Mouse (Mus musculus): ENCODE results near the gene Olfr126. TPM values are rescaled to one million over a fixed set of nuclear protein-coding genes. Genes with fewer than 3 reads are reported as not detected.

The Olfr126 gene
- total RNA-seq (2012; rRNA removed): not detected in 2 replicates
- not detected in 2 replicates for total RNA-seq (2014; rRNA removed)
- polyA plus RNA-seq (2012; ENCODE audit: insufficient read length, low read depth): not detected in 2 replicates

- no peak for DNase-seq (ENCODE audit: extremely low read depth)
- H3K27me3 ChIP-seq (replicated peaks): no peaks in the 10 kb centered on the region
- no peak for TF ChIP-seq SIN3A (IDR thresholded peaks at IDR 0.05; ENCODE audit: low read length)
- no peak for TF ChIP-seq MXI1 (IDR thresholded peaks at IDR 0.05; ENCODE audit: low read depth, low read length)
- no peak for TF ChIP-seq TCF12 (IDR thresholded peaks at IDR 0.05; ENCODE audit: low read depth, low read length)
- no peak for TF ChIP-seq HCFC1 (IDR thresholded peaks at IDR 0.05; ENCODE audit: low read depth, low read length)
- TF ChIP-seq JUN (IDR thresholded peaks at IDR 0.05; ENCODE audit: insufficient read depth, low read depth, low read length): no peak
- TF ChIP-seq USF1 (IDR thresholded peaks at IDR 0.05; ENCODE audit: low read depth, low read length): no peak
- TF ChIP-seq CHD1 (IDR thresholded peaks at IDR 0.05; ENCODE audit: low read depth, low read length): no peak
- no peak for TF ChIP-seq MAX (IDR thresholded peaks at IDR 0.05; ENCODE audit: low read length)
- no peak for TF ChIP-seq JUND (conservative IDR thresholded peaks at IDR 0.05; ENCODE audit: low read depth, low read length)
- no peak for TF ChIP-seq CTCF (conservative IDR thresholded peaks at IDR 0.05 in 1 of 2, IDR thresholded peaks at IDR 0.05 in 1 of 2; ENCODE audit: low read depth in 2 of 2, low read length in 2 of 2)
- no peak for TF ChIP-seq CHD2 (IDR thresholded peaks at IDR 0.05; ENCODE audit: low read length)
- H3K9ac ChIP-seq (ENCODE audit: insufficient read depth, low read depth): no peak within 1 kb of the TSS
- dilution Hi-C loops (cut with MboI; ENCODE audit: extremely low pct_ligation_motif_present, extremely low pct_unique_long_range_greater_than_20kb, low sequenced_read_pairs): no loop called here
- H3K79me2 ChIP-seq (replicated peaks; ENCODE audit: control insufficient read depth, extremely low read depth, insufficient read depth, poor library complexity, severe bottlenecking): no peaks in the 10 kb centered on the region
- H3K4me3 ChIP-seq (replicated peaks in 1 of 3; ENCODE audit: low read depth in 2 of 3, low read length in 2 of 3, poor library complexity in 1 of 3): no peak within 1 kb of the TSS
- H3K9me3 ChIP-seq (replicated peaks; ENCODE audit: low read length): peaks cover 13% of the 10 kb centered on the region
- H3K4me1 ChIP-seq (ENCODE audit: control insufficient read depth in 1 of 2, insufficient read depth in 2 of 2): no peaks in the 10 kb centered on the region
- H3K27ac ChIP-seq (ENCODE audit: insufficient read depth, low read depth): no peak within 1 kb of the TSS
- in situ Hi-C loops (cut with MboI; ENCODE audit: low pct_ligation_motif_present, low pct_unique_long_range_greater_than_20kb, low sequenced_read_pairs): no loop called here
- no peaks in the 10 kb centered on the region for H3K36me3 ChIP-seq (replicated peaks in 1 of 2; ENCODE audit: control insufficient read depth in 1 of 2, insufficient read depth in 1 of 2, low read length in 1 of 2)
- no peak within 1 kb of the TSS for H3K4me2 ChIP-seq (ENCODE audit: insufficient read depth, low read depth, poor library complexity, severe bottlenecking)
These were observed at the start of gene Olfr126 for GRCm38 (mm10) chr17:37847183-37847582. Gene Olfr126, plus strand, starts transcription at chr17:37847483.

- H3K27me3 ChIP-seq (replicated peaks): no peaks in the 10 kb centered on the region
- dilution Hi-C loops (cut with MboI; ENCODE audit: extremely low pct_ligation_motif_present, extremely low pct_unique_long_range_greater_than_20kb, low sequenced_read_pairs) (no loop called here), in situ Hi-C loops (cut with MboI; ENCODE audit: low pct_ligation_motif_present, low pct_unique_long_range_greater_than_20kb, low sequenced_read_pairs) (no loop called here)
- no peak within 1 kb of the TSS for H3K4me3 ChIP-seq (replicated peaks in 1 of 3; ENCODE audit: low read depth in 2 of 3, low read length in 2 of 3, poor library complexity in 1 of 3)
- TF ChIP-seq MEF2A (IDR thresholded peaks at IDR 0.05; ENCODE audit: borderline replicate concordance, low read depth, low read length) (no peak), TCF12 (IDR thresholded peaks at IDR 0.05; ENCODE audit: low read depth, low read length) (no peak), JUND (conservative IDR thresholded peaks at IDR 0.05; ENCODE audit: low read depth, low read length) (no peak), USF1 (IDR thresholded peaks at IDR 0.05; ENCODE audit: low read depth, low read length) (no peak), UBTF (IDR thresholded peaks at IDR 0.05; ENCODE audit: low read depth, low read length) (no peak), RAD21 (IDR thresholded peaks at IDR 0.05; ENCODE audit: low read depth, low read length) (no peak), BHLHE40 (IDR thresholded peaks at IDR 0.05; ENCODE audit: low read depth, low read length) (no peak), USF2 (conservative IDR thresholded peaks at IDR 0.05; ENCODE audit: low read depth, low read length) (no peak)
- no peak for DNase-seq (ENCODE audit: extremely low read depth)
- peaks cover 16% of the 10 kb centered on the region for H3K9me3 ChIP-seq (replicated peaks; ENCODE audit: low read length)
- H3K4me2 ChIP-seq (ENCODE audit: insufficient read depth, low read depth, poor library complexity, severe bottlenecking): no peak within 1 kb of the TSS
- H3K4me1 ChIP-seq (ENCODE audit: control insufficient read depth in 1 of 2, insufficient read depth in 2 of 2): no peaks in the 10 kb centered on the region
- no peaks in the 10 kb centered on the region for H3K36me3 ChIP-seq (replicated peaks in 1 of 2; ENCODE audit: control insufficient read depth in 1 of 2, insufficient read depth in 1 of 2, low read length in 1 of 2)
- H3K27ac ChIP-seq (ENCODE audit: insufficient read depth, low read depth): no peak within 1 kb of the TSS
- no peaks in the 10 kb centered on the region for H3K79me2 ChIP-seq (replicated peaks; ENCODE audit: control insufficient read depth, extremely low read depth, insufficient read depth, poor library complexity, severe bottlenecking)
- no peak within 1 kb of the TSS for H3K9ac ChIP-seq (ENCODE audit: insufficient read depth, low read depth)
These were observed 47.7 kb upstream of the Olfr126 start, which contains the start of gene Olfr124 for GRCm38 (mm10) chr17:37799588-37799987. Gene Olfr124, plus strand, starts transcription at chr17:37799888.
